Mouse (Mus musculus) intestine, embryonic 16.5 days (tissue): ENCODE measurements around the gene Eef1g. TPM values are rescaled to one million over a fixed set of nuclear protein-coding genes. Genes with fewer than 3 reads are reported as not detected.

Experiments used
- ATAC-seq: fragments of 200-750 bp; cut with Nextera tagmentation; 2 replicates; pipeline ENCODE4 v1.8.0; 2017; ENCODE audit warnings: moderate TSS enrichment, moderate library complexity
- H3K27ac ChIP-seq: fragments of 300-500 bp; sonication (generic); 2 replicates; pipeline ENCODE4 v1.5.1; 2014; ENCODE audit warnings: mild to moderate bottlenecking, low read length
- H3K27me3 ChIP-seq: fragments of 300-500 bp; sonication (generic); replicated peaks from 2 replicates; pipeline ENCODE4 v1.6.1; 2014; ENCODE audit warnings: low read length, control low read depth, mixed read lengths; ENCODE audit not compliant: control insufficient read depth, insufficient read depth
- H3K36me3 ChIP-seq: fragments of 300-500 bp; sonication (generic); 2 replicates; pipeline ENCODE4 v1.6.1; 2014; ENCODE audit warnings: low read length, control low read depth; ENCODE audit not compliant: control insufficient read depth, insufficient read depth
- H3K4me1 ChIP-seq: fragments of 300-500 bp; sonication (generic); 2 replicates; pipeline ENCODE4 v1.6.1; 2014; ENCODE audit warnings: low read length, control low read depth, mixed read lengths; ENCODE audit not compliant: control insufficient read depth, insufficient read depth
- H3K4me2 ChIP-seq: fragments of 300-500 bp; sonication (generic); 2 replicates; pipeline ENCODE4 v1.6.1; 2014; ENCODE audit warnings: low read depth, low read length, control low read depth
- H3K4me3 ChIP-seq: fragments of 300-500 bp; sonication (generic); 2 replicates; pipeline ENCODE4 v1.5.1; 2014; ENCODE audit warnings: mild to moderate bottlenecking, low read length
- H3K9ac ChIP-seq: fragments of 300-500 bp; sonication (generic); 2 replicates; pipeline ENCODE4 v1.6.1; 2014; ENCODE audit warnings: low read depth, low read length
- H3K9me3 ChIP-seq: fragments of 300-500 bp; sonication (generic); 2 replicates; pipeline ENCODE4 v1.6.1; 2016; ENCODE audit warnings: low read length, control low read depth; ENCODE audit not compliant: control insufficient read depth
- WGBS: fragments of 180-500 bp; shearing (Covaris S2); extraction: QIAGEN DNeasy Blood & Tissue Kit; methylation state at CpG from one replicate; pipeline ENCODE4 v1.1.7; 2014; 5-methylcytosine and 5-hydroxymethylcytosine counted together
- polyA plus RNA-seq: library from polyadenylated mRNA; unstranded; fragments of >200 nt; fragmentation: Nextera tagmentation; extraction: Ambion mirVana; gene quantifications from 2 replicates; pipeline ENCODE4 v1.2.1, GENCODE M21; 2015

Gene Eef1g
- polyA plus RNA-seq, 1 experiment from 2014 or later = 445 TPM

- no peaks in the 10 kb centered on the region for H3K27me3 ChIP-seq
- no peaks in the 10 kb centered on the region for H3K9me3 ChIP-seq
- peak overlapping the region; percentile 84 for H3K4me2 ChIP-seq
- H3K27ac ChIP-seq = peak overlapping the region; percentile 78
- peaks cover 16% of the 10 kb centered on the region for H3K4me1 ChIP-seq
- peak overlapping the region; percentile 92 for H3K9ac ChIP-seq
- peak overlapping the region; percentile 85 for H3K4me3 ChIP-seq
- peaks cover 9% of the 10 kb centered on the region for H3K36me3 ChIP-seq
- peak; percentile 27 for ATAC-seq
- 25% methylated on average over 16 of the region's 16 CpGs for WGBS
Observed at GRCm38 (mm10) chr19:8928689-8929223, 38.1 kb upstream of the Eef1g start.

- peaks cover 16% of the 10 kb centered on the region for H3K4me1 ChIP-seq
- peak; percentile 87 for ATAC-seq
- no peaks in the 10 kb centered on the region for H3K27me3 ChIP-seq
- H3K9ac ChIP-seq = peak within 1 kb of the TSS; percentile 92
- H3K27ac ChIP-seq = peak within 1 kb of the TSS; percentile 78
- peak within 1 kb of the TSS; percentile 84 for H3K4me2 ChIP-seq
- peaks cover 14% of the 10 kb centered on the region for H3K36me3 ChIP-seq
- no peaks in the 10 kb centered on the region for H3K9me3 ChIP-seq
- H3K4me3 ChIP-seq = peak within 1 kb of the TSS; percentile 85
- WGBS = under 1% methylated on average over 70 of the region's 74 CpGs
Observed at GRCm38 (mm10) chr19:8929224-8930088, 37.4 kb upstream of the Eef1g start, which contains the start of the genes Rom1 and Eml3. Gene Rom1, minus strand, starts transcription at chr19:8929356. Gene Eml3, plus strand, starts transcription at chr19:8929552.

- H3K9me3 ChIP-seq = no peaks in the 10 kb centered on the region
- WGBS = 8% methylated on average over 11 of the region's 11 CpGs
- no peaks in the 10 kb centered on the region for H3K27me3 ChIP-seq
- peak overlapping the region; percentile 84 for H3K4me2 ChIP-seq
- ATAC-seq = peak; percentile 26
- peak overlapping the region; percentile 92 for H3K9ac ChIP-seq
- peaks cover 18% of the 10 kb centered on the region for H3K36me3 ChIP-seq
- H3K4me3 ChIP-seq = peak overlapping the region; percentile 85
- H3K27ac ChIP-seq = peak overlapping the region; percentile 78
- peaks cover 16% of the 10 kb centered on the region for H3K4me1 ChIP-seq
Observed at GRCm38 (mm10) chr19:8930117-8930516, 36.7 kb upstream of the Eef1g start.

GRCm38 (mm10) chr19:8930771-8931170, 36.1 kb upstream of the Eef1g start:
- H3K36me3 ChIP-seq = peaks cover 18% of the 10 kb centered on the region
- WGBS = 77% methylated on average over 7 of the region's 7 CpGs
- H3K27ac ChIP-seq = no peak overlapping the region
- H3K27me3 ChIP-seq = no peaks in the 10 kb centered on the region
- ATAC-seq = no peak
- H3K9ac ChIP-seq = peak overlapping the region; percentile 92
- peak overlapping the region; percentile 85 for H3K4me3 ChIP-seq
- no peaks in the 10 kb centered on the region for H3K9me3 ChIP-seq
- H3K4me2 ChIP-seq = peak overlapping the region; percentile 84
- H3K4me1 ChIP-seq = peaks cover 16% of the 10 kb centered on the region

- WGBS = 73% methylated on average over 2 of the region's 2 CpGs
- Histone ChIP-seq H3K27me3 (no peaks in the 10 kb centered on the region), H3K36me3 (peaks cover 22% of the 10 kb centered on the region), H3K27ac (no peak overlapping the region), H3K9ac (no peak overlapping the region), H3K4me3 (no peak overlapping the region), H3K4me1 (peaks cover 9% of the 10 kb centered on the region), H3K4me2 (no peak overlapping the region), H3K9me3 (no peaks in the 10 kb centered on the region)
- ATAC-seq = no peak
Observed at GRCm38 (mm10) chr19:8936736-8937135, 30.1 kb upstream of the Eef1g start.

GRCm38 (mm10) chr19:8940526-8941133, 26.2 kb upstream of the Eef1g start:
- H3K27me3 ChIP-seq = no peaks in the 10 kb centered on the region
- H3K4me3 ChIP-seq = no peak overlapping the region
- H3K9me3 ChIP-seq = no peaks in the 10 kb centered on the region
- H3K27ac ChIP-seq = peak overlapping the region; percentile 75; the same call in 1 of the 2 replicates
- whole genome bisulfite sequencing = 81% methylated on average over 15 of the region's 15 CpGs
- peak overlapping the region; percentile 86 for H3K9ac ChIP-seq
- no peak for ATAC-seq
- peaks cover 28% of the 10 kb centered on the region for H3K4me1 ChIP-seq
- peak overlapping the region; percentile 74; the same call in 1 of the 2 replicates for H3K4me2 ChIP-seq
- H3K36me3 ChIP-seq = peaks cover 12% of the 10 kb centered on the region

GRCm38 (mm10) chr19:8941136-8941514, 25.7 kb upstream of the Eef1g start:
- ATAC-seq = peak; percentile 13

GRCm38 (mm10) chr19:8941515-8942217, 25.2 kb upstream of the Eef1g start, which contains the start of gene Mta2:
Gene Mta2, plus strand, starts transcription at chr19:8941875.
- Histone ChIP-seq H3K36me3 (peaks cover 16% of the 10 kb centered on the region), H3K27ac (peak within 1 kb of the TSS; percentile 92), H3K4me2 (peak within 1 kb of the TSS; percentile 74), H3K27me3 (no peaks in the 10 kb centered on the region), H3K4me1 (peaks cover 28% of the 10 kb centered on the region), H3K9me3 (no peaks in the 10 kb centered on the region), H3K9ac (peak within 1 kb of the TSS; percentile 86), H3K4me3 (peak within 1 kb of the TSS; percentile 62)
- WGBS = under 1% methylated on average over 64 of the region's 64 CpGs
- peak; percentile 95 for ATAC-seq

More at GRCm38 (mm10) chr19:8941136-8941514, 25.7 kb upstream of the Eef1g start:
- no peaks in the 10 kb centered on the region for H3K27me3 ChIP-seq
- no peaks in the 10 kb centered on the region for H3K9me3 ChIP-seq
- 37% methylated on average over 10 of the region's 10 CpGs for WGBS
- H3K4me2 ChIP-seq = peak overlapping the region; percentile 74
- H3K9ac ChIP-seq = peak overlapping the region; percentile 86
- H3K36me3 ChIP-seq = peaks cover 14% of the 10 kb centered on the region
- peak overlapping the region; percentile 62 for H3K4me3 ChIP-seq
- H3K4me1 ChIP-seq = peaks cover 28% of the 10 kb centered on the region
- H3K27ac ChIP-seq = peak overlapping the region; percentile 75
